Mouse (Mus musculus): ENCODE measurements at regions not wholly inside any gene's neighbourhood (a gene's known extent, or its start where the extent isn't known, plus 50 kb on each side); places are given as distances from the start of the nearest gene placed in this dataset.
A peak's percentile ranks its signal among the peaks of the same experiment; 100 is the strongest.

- DNase-seq: no peak
Measured at GRCm38 (mm10) chr7:37242476-37242875, 531.0 kb downstream of the Zfp536 start.

- no peak for DNase-seq
Measured at GRCm38 (mm10) chr7:37246156-37246555, 527.3 kb downstream of the Zfp536 start.

- DNase-seq: no peak
Measured at GRCm38 (mm10) chr7:37254431-37254830, 519.0 kb downstream of the Zfp536 start.

- no peak for DNase-seq
Measured at GRCm38 (mm10) chr7:37255840-37256239, 517.6 kb downstream of the Zfp536 start.

- no peak for DNase-seq
Measured at GRCm38 (mm10) chr7:37259293-37259692, 514.1 kb downstream of the Zfp536 start.

- DNase-seq: no peak
Measured at GRCm38 (mm10) chr7:37262846-37263245, 510.6 kb downstream of the Zfp536 start.

- DNase-seq: no peak
Measured at GRCm38 (mm10) chr7:37267404-37267803, 506.0 kb downstream of the Zfp536 start.

- no peak for DNase-seq
Measured at GRCm38 (mm10) chr7:37270841-37271240, 502.6 kb downstream of the Zfp536 start.

- no peak for DNase-seq
Measured at GRCm38 (mm10) chr7:37290018-37290417, 483.4 kb downstream of the Zfp536 start.

- no peak for DNase-seq
Measured at GRCm38 (mm10) chr7:37290493-37291045, 482.9 kb downstream of the Zfp536 start.

- DNase-seq: peak; percentile 8 to 26
Measured at GRCm38 (mm10) chr7:37291726-37292125, 481.7 kb downstream of the Zfp536 start.

- no peak for DNase-seq
Measured at GRCm38 (mm10) chr7:37292554-37292953, 480.9 kb downstream of the Zfp536 start.

- no peak for DNase-seq
Measured at GRCm38 (mm10) chr7:37298888-37299287, 474.6 kb downstream of the Zfp536 start.

- DNase-seq: no peak
Measured at GRCm38 (mm10) chr7:37305463-37305862, 468.0 kb downstream of the Zfp536 start.

GRCm38 (mm10) chr7:37307191-37307590 is 466.2 kb downstream of the Zfp536 start:
- no peak for DNase-seq

GRCm38 (mm10) chr7:37324653-37325052 is 448.8 kb downstream of the Zfp536 start:
- DNase-seq: no peak

- DNase-seq: no peak
Measured at GRCm38 (mm10) chr7:37333451-37333850, 440.0 kb downstream of the Zfp536 start.

- DNase-seq: no peak
Measured at GRCm38 (mm10) chr7:37335212-37335611, 438.2 kb downstream of the Zfp536 start.

- DNase-seq: peak in 1 of 2 experiments; percentile 59
Measured at GRCm38 (mm10) chr7:37336171-37336850, 437.1 kb downstream of the Zfp536 start.

- peak; percentile 71 to 86 for DNase-seq
Measured at GRCm38 (mm10) chr7:37336851-37337531, 436.4 kb downstream of the Zfp536 start.

GRCm38 (mm10) chr7:37337616-37338015 is 435.8 kb downstream of the Zfp536 start:
- DNase-seq: peak; percentile 40 to 51

- DNase-seq: peak in 1 of 2 experiments; percentile 37
Measured at GRCm38 (mm10) chr7:37338067-37338501, 435.4 kb downstream of the Zfp536 start.

- DNase-seq: peak; percentile 39 to 54
Measured at GRCm38 (mm10) chr7:37342613-37343012, 430.8 kb downstream of the Zfp536 start.

- DNase-seq: peak; percentile 39 to 54
Measured at GRCm38 (mm10) chr7:37343021-37343593, 430.3 kb downstream of the Zfp536 start.

All from cerebellum, postnatal 36 days (tissue).